Mouse (Mus musculus) spleen, postnatal 0 days (tissue): ENCODE data around the gene Dpm1. TPM values are rescaled to one million over a fixed set of nuclear protein-coding genes. Genes with fewer than 3 reads are reported as not detected.

ENCODE experiments used
- polyA plus RNA-seq: library from polyadenylated mRNA; unstranded; fragments of >200 nt; fragmentation: Nextera tagmentation; extraction: Ambion mirVana; gene quantifications from 2 replicates; pipeline ENCODE4 v1.2.1, GENCODE M21; 2015

Dpm1 gene
- polyA plus RNA-seq: 92.6 and 101 TPM in 2 replicates

GRCm38 (mm10) chr2:168230026-168230728, at the start of gene Dpm1, which contains the start of the genes Gm20716 and Mocs3:
TSS of gene Dpm1 (minus strand) at chr2:168230591.
TSS of gene Gm20716 (minus strand) at chr2:168230364.
TSS of gene Mocs3 (plus strand) at chr2:168230622.

GRCm38 (mm10) chr2:168206725-168207644, 23.4 kb downstream of the Dpm1 start, which contains the start of gene Adnp:
TSS of gene Adnp (minus strand) at chr2:168207112.

Other genes with a start within 250 kb of the Dpm1 start
- gene Ripor3, start 220.0 kb downstream of the Dpm1 start, polyA plus RNA-seq: 1.5 and 1.9 TPM in 2 replicates
- 2.1 and 2.5 TPM in 2 replicates for gene Pard6b, start 149.6 kb downstream of the Dpm1 start, polyA plus RNA-seq
- gene Adnp, start 23.5 kb downstream of the Dpm1 start, polyA plus RNA-seq: 2.7 and 3.6 TPM in 2 replicates
- gene Gm20716, start 227 bp downstream of the Dpm1 start, polyA plus RNA-seq: 9.6 and 11.6 TPM in 2 replicates
- gene Mocs3, start within 50 bp of the Dpm1 start, polyA plus RNA-seq: 4.2 and 4.5 TPM in 2 replicates
- 0.08 and 0.19 TPM in 2 replicates for gene Kcng1, start 51.1 kb upstream of the Dpm1 start, polyA plus RNA-seq